Mouse (Mus musculus) heart, embryonic 13.5 days (tissue): ENCODE results near the gene Them4. TPM values are rescaled to one million over a fixed set of nuclear protein-coding genes. Genes with fewer than 3 reads are reported as not detected.

ENCODE experiments used
- ATAC-seq: fragments of 200-750 bp; cut with Nextera tagmentation; 2 replicates; pipeline ENCODE4 v1.8.0; 2017; ENCODE audit warnings: moderate TSS enrichment; ENCODE audit not compliant: insufficient number of reproducible peaks, low FRiP score, low TSS enrichment; ENCODE audit errors: extremely low read depth
- H3K27ac ChIP-seq: fragments of 300-500 bp; sonication (generic); replicated peaks from 2 replicates; pipeline ENCODE4 v1.5.1; 2015; ENCODE audit warnings: moderate library complexity, mild to moderate bottlenecking, inconsistent platforms
- H3K27me3 ChIP-seq: fragments of 300-500 bp; sonication (generic); replicated peaks from 2 replicates; pipeline ENCODE4 v1.6.1; 2015; ENCODE audit warnings: mild to moderate bottlenecking, inconsistent platforms
- H3K36me3 ChIP-seq: fragments of 300-500 bp; sonication (generic); 2 replicates; pipeline ENCODE4 v1.6.1; 2015; ENCODE audit warnings: mild to moderate bottlenecking, inconsistent platforms
- H3K4me1 ChIP-seq: fragments of 300-500 bp; sonication (generic); 2 replicates; pipeline ENCODE4 v1.6.1; 2015; ENCODE audit warnings: inconsistent platforms
- H3K4me2 ChIP-seq: fragments of 300-500 bp; sonication (generic); 2 replicates; pipeline ENCODE4 v1.6.1; 2015; ENCODE audit warnings: inconsistent platforms, mild to moderate bottlenecking, moderate library complexity
- H3K4me3 ChIP-seq: fragments of 300-500 bp; sonication (generic); 2 replicates; pipeline ENCODE4 v1.5.1; 2015; ENCODE audit warnings: moderate library complexity, mild to moderate bottlenecking, inconsistent platforms
- H3K9ac ChIP-seq: fragments of 300-500 bp; sonication (generic); 2 replicates; pipeline ENCODE4 v1.6.1; 2015; ENCODE audit warnings: inconsistent platforms, mild to moderate bottlenecking, moderate library complexity
- H3K9me3 ChIP-seq: fragments of 300-500 bp; sonication (generic); 2 replicates; pipeline ENCODE4 v1.6.1; 2016; ENCODE audit warnings: inconsistent platforms
- WGBS: fragments of 180-500 bp; shearing (Covaris S2); methylation state at CpG from one replicate; pipeline ENCODE4 v1.1.7; 2015; ENCODE audit warnings: mixed read lengths; 5-methylcytosine and 5-hydroxymethylcytosine counted together
- polyA plus RNA-seq: library from polyadenylated mRNA; unstranded; fragments of >200 nt; fragmentation: Nextera tagmentation; extraction: Ambion mirVana; gene quantifications from 2 replicates; pipeline ENCODE4 v1.2.1, GENCODE M21; 2015

The Them4 gene
- polyA plus RNA-seq, 1 experiment from 2014 or later = 10.6 TPM

- WGBS = 17% methylated on average over 9 of the region's 9 CpGs
- ATAC-seq = no peak
- Histone ChIP-seq H3K4me2 (no peak overlapping the region), H3K27ac (no peak overlapping the region), H3K36me3 (no peaks in the 10 kb centered on the region), H3K9me3 (no peaks in the 10 kb centered on the region), H3K9ac (0 out of 2 replicates have a peak overlapping the region, but pooled peaks have one; percentile 5), H3K4me3 (no peak overlapping the region), H3K27me3 (peaks cover 25% of the 10 kb centered on the region), H3K4me1 (peaks cover 7% of the 10 kb centered on the region)
These were observed 70.1 kb downstream of the Them4 start for GRCm38 (mm10) chr3:94379831-94380510.

Other genes starting within 250 kb of the Them4 start
- not detected in 2 replicates for gene Gm10697, start 237.4 kb upstream of the Them4 start, polyA plus RNA-seq
- not detected in 2 replicates for gene Gm10696, start 131.9 kb upstream of the Them4 start, polyA plus RNA-seq
- not detected in 2 replicates for gene Gm5286, start 113.4 kb upstream of the Them4 start, polyA plus RNA-seq
- gene Gm4778, start 46.1 kb upstream of the Them4 start, polyA plus RNA-seq = not detected in 2 replicates
- gene Them5, start 32.0 kb downstream of the Them4 start, polyA plus RNA-seq = not detected in 2 replicates
- 0.31 and 0.52 TPM in 2 replicates for gene C2cd4d, start 52.3 kb downstream of the Them4 start, polyA plus RNA-seq
- gene Rorc, start 62.7 kb downstream of the Them4 start, polyA plus RNA-seq = 3.3 and 3.6 TPM in 2 replicates
- 0.08 TPM in 2 replicates for gene Lingo4, start 88.4 kb downstream of the Them4 start, polyA plus RNA-seq
- 8.6 and 8.8 TPM in 2 replicates for gene Tdrkh, start 103.2 kb downstream of the Them4 start, polyA plus RNA-seq
- 59.8 and 62.9 TPM in 2 replicates for gene Mrpl9, start 133.2 kb downstream of the Them4 start, polyA plus RNA-seq
- gene Oaz3, start 133.8 kb downstream of the Them4 start, polyA plus RNA-seq = 0.27 and 0.38 TPM in 2 replicates
- gene Celf3, start 168.2 kb downstream of the Them4 start, polyA plus RNA-seq = 1.5 and 1.6 TPM in 2 replicates
- gene Riiad1, start 170.3 kb downstream of the Them4 start, polyA plus RNA-seq = 4.0 and 4.4 TPM in 2 replicates